Mouse (Mus musculus): ENCODE data around the gene Filip1l. TPM values are rescaled to one million over a fixed set of nuclear protein-coding genes. Genes with fewer than 3 reads are reported as not detected.

Gene Filip1l
- total RNA-seq, 1 experiment, result 7.4 TPM

DNA sequence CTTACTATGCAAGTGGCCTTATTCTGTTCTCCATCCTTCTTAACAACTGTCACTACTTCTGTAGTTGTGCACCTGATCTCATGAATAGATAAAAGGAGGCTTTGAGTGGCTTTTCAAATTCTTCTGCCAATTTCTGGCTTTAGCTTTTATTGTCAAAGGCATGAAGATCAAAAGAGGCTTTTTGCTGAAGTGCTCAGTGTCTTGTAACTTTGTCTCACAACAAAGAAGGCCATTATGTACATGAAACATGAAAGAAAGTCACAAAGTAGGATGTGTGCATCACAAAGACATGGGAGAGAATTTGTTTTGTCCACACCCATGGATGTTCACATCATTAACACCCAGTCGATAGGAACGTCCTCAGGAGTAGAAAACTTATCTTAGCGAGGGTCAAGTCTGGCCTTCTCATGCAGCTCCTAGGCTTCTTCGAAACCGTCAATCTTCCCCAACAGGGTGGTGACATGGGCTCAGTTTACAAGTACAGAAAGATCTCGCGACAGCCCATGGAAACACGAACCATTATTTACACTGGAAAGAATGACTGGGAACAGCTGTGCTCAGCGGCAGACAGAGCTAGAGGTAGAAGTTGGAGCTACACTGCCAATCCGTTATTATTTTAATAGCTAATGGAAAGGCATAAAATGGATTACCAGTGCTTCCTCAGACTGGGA lies 120.7 kb downstream of the Filip1l start:
- peak; percentile 71 for DNase-seq (ENCODE audit: low read depth, low spot score)
- in situ Hi-C loops (cut with MboI; ENCODE audit: low sequenced_read_pairs in 2 of 2, unreplicated experiment in 2 of 2), result no loop called here
- Histone ChIP-seq H3K9me3 (ENCODE audit: control insufficient read depth, insufficient read depth, low read depth, low read length) (no peaks in the 10 kb centered on the region), H3K4me3 (ENCODE audit: insufficient read depth in 1 of 2, low read depth in 1 of 2, low read length in 2 of 2, poor library complexity in 1 of 2, severe bottlenecking in 1 of 2) (no peak overlapping the region), H3K27ac (ENCODE audit: insufficient read depth, low read depth, low read length, poor library complexity, severe bottlenecking) (no peak overlapping the region), H3K9ac (ENCODE audit: insufficient read depth, low read depth, low read length, poor library complexity, severe bottlenecking) (no peak overlapping the region), H3K4me1 (ENCODE audit: control insufficient read depth in 2 of 2, insufficient read depth in 2 of 2, low read length in 2 of 2, poor library complexity in 1 of 2) (peaks cover 0 to 4% of the 10 kb centered on the region in 2 experiments; a peak in 1 of 4 replicates), H3K36me3 (ENCODE audit: control insufficient read depth, insufficient read depth, low read length, poor library complexity, severe bottlenecking) (no peaks in the 10 kb centered on the region)
- TF ChIP-seq ZNF384 (IDR thresholded peaks at IDR 0.05; ENCODE audit: low read depth, low read length) (no peak), CHD2 (IDR thresholded peaks at IDR 0.05; ENCODE audit: low read depth, low read length) (no peak), MAFK (IDR thresholded peaks at IDR 0.05; ENCODE audit: insufficient read depth, low read depth, low read length) (no peak), ZC3H11A (IDR thresholded peaks at IDR 0.05; ENCODE audit: borderline replicate concordance, low read depth, low read length) (no peak), HCFC1 (IDR thresholded peaks at IDR 0.05; ENCODE audit: borderline replicate concordance, insufficient read depth, low read length) (no peak)

DNA sequence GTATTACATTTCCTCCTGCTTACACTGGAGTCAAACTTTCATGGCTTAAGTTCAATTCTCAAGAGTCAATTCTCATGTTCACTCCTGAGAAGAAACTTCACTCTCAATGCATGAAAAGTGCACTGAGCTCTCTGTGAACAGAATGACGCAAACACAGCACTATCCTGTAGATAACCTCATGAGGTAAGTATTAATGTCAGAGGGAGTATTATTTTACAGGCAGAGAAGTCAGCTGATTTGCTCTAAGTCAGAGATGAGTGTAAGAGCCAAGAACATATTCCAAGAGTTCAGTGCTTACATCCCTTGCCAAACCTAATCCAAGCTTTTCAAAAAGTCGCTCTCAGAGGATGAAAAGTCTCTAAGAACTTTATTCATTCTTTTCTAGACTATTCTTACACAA lies 125.6 kb downstream of the Filip1l start:
- Histone ChIP-seq H3K9ac (ENCODE audit: insufficient read depth, low read depth, low read length, poor library complexity, severe bottlenecking) (no peak overlapping the region), H3K27ac (ENCODE audit: insufficient read depth, low read depth, low read length, poor library complexity, severe bottlenecking) (no peak overlapping the region), H3K9me3 (ENCODE audit: control insufficient read depth, insufficient read depth, low read depth, low read length) (no peaks in the 10 kb centered on the region), H3K4me3 (ENCODE audit: insufficient read depth in 1 of 2, low read depth in 1 of 2, low read length in 2 of 2, poor library complexity in 1 of 2, severe bottlenecking in 1 of 2) (no peak overlapping the region), H3K4me1 (ENCODE audit: control insufficient read depth in 2 of 2, insufficient read depth in 2 of 2, low read length in 2 of 2, poor library complexity in 1 of 2) (peaks cover 0 to 4% of the 10 kb centered on the region in 2 experiments; a peak in 1 of 4 replicates), H3K36me3 (ENCODE audit: control insufficient read depth, insufficient read depth, low read length, poor library complexity, severe bottlenecking) (no peaks in the 10 kb centered on the region)
- DNase-seq (ENCODE audit: low read depth, low spot score), result no peak
- in situ Hi-C loops (cut with MboI; ENCODE audit: low sequenced_read_pairs in 2 of 2, unreplicated experiment in 2 of 2), result no loop called here
- no peak for TF ChIP-seq ZNF384 (IDR thresholded peaks at IDR 0.05; ENCODE audit: low read depth, low read length)
- no peak for TF ChIP-seq ZC3H11A (IDR thresholded peaks at IDR 0.05; ENCODE audit: borderline replicate concordance, low read depth, low read length)
- no peak for TF ChIP-seq HCFC1 (IDR thresholded peaks at IDR 0.05; ENCODE audit: borderline replicate concordance, insufficient read depth, low read length)
- TF ChIP-seq CHD2 (IDR thresholded peaks at IDR 0.05; ENCODE audit: low read depth, low read length), result no peak
- TF ChIP-seq MAFK (IDR thresholded peaks at IDR 0.05; ENCODE audit: insufficient read depth, low read depth, low read length), result no peak

DNA sequence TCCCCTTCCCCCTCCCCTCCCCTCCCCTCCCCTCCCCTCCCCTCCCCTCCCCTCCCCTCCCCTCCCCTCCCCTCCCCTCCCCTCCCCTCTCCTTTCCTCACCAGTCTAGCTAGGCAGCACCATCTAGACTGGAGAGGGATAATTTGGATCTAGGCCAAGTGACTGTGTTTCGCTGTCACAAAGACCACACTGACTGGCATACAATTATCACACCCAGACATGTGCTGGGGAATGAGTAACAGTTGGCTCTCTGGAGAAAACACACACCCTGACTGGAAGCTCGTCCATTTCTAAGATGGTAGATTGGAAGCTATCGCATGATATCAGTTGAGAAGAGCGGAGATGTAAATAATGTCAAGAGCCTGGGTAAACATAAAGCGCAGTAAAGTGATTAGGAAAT lies 126.9 kb downstream of the Filip1l start:
- TF ChIP-seq ZNF384 (IDR thresholded peaks at IDR 0.05; ENCODE audit: low read depth, low read length), result no peak
- no peak for TF ChIP-seq CHD2 (IDR thresholded peaks at IDR 0.05; ENCODE audit: low read depth, low read length)
- TF ChIP-seq HCFC1 (IDR thresholded peaks at IDR 0.05; ENCODE audit: borderline replicate concordance, insufficient read depth, low read length), result no peak
- TF ChIP-seq MAFK (IDR thresholded peaks at IDR 0.05; ENCODE audit: insufficient read depth, low read depth, low read length), result no peak
- no peak for TF ChIP-seq ZC3H11A (IDR thresholded peaks at IDR 0.05; ENCODE audit: borderline replicate concordance, low read depth, low read length)
- Histone ChIP-seq H3K9ac (ENCODE audit: insufficient read depth, low read depth, low read length, poor library complexity, severe bottlenecking) (no peak overlapping the region), H3K4me3 (ENCODE audit: insufficient read depth in 1 of 2, low read depth in 1 of 2, low read length in 2 of 2, poor library complexity in 1 of 2, severe bottlenecking in 1 of 2) (no peak overlapping the region), H3K9me3 (ENCODE audit: control insufficient read depth, insufficient read depth, low read depth, low read length) (no peaks in the 10 kb centered on the region), H3K4me1 (ENCODE audit: control insufficient read depth in 2 of 2, insufficient read depth in 2 of 2, low read length in 2 of 2, poor library complexity in 1 of 2) (no peaks in the 10 kb centered on the region), H3K27ac (ENCODE audit: insufficient read depth, low read depth, low read length, poor library complexity, severe bottlenecking) (no peak overlapping the region), H3K36me3 (ENCODE audit: control insufficient read depth, insufficient read depth, low read length, poor library complexity, severe bottlenecking) (no peaks in the 10 kb centered on the region)
- no peak for DNase-seq (ENCODE audit: low read depth, low spot score)
- in situ Hi-C loops (cut with MboI; ENCODE audit: low sequenced_read_pairs in 2 of 2, unreplicated experiment in 2 of 2), result no loop called here

DNA sequence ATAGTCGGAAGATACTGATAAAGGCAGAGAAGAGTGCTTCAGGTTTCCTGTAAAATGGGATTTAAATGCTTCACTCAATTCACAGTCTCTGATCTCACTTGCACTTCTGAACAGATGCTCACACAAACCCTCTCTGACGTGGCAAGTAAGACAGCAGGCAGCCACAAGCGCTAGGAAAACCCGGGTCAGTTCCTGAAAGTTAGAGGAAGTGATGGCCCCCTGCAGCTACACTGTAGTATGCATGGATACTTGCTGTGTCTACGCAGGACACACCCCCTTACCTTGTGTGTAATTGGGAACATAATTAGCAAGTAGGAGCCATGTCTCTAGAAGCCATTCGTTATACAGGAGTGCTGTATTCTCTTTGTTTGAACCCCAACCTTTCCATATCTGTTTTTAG lies 129.4 kb downstream of the Filip1l start:
- H3K27ac ChIP-seq (ENCODE audit: insufficient read depth, low read depth, low read length, poor library complexity, severe bottlenecking), result no peak overlapping the region
- no peaks in the 10 kb centered on the region for H3K9me3 ChIP-seq (ENCODE audit: control insufficient read depth, insufficient read depth, low read depth, low read length)
- no peak overlapping the region for H3K9ac ChIP-seq (ENCODE audit: insufficient read depth, low read depth, low read length, poor library complexity, severe bottlenecking)
- TF ChIP-seq CHD2 (IDR thresholded peaks at IDR 0.05; ENCODE audit: low read depth, low read length) (no peak), ZNF384 (IDR thresholded peaks at IDR 0.05; ENCODE audit: low read depth, low read length) (no peak), MAFK (IDR thresholded peaks at IDR 0.05; ENCODE audit: insufficient read depth, low read depth, low read length) (no peak), ZC3H11A (IDR thresholded peaks at IDR 0.05; ENCODE audit: borderline replicate concordance, low read depth, low read length) (no peak), HCFC1 (IDR thresholded peaks at IDR 0.05; ENCODE audit: borderline replicate concordance, insufficient read depth, low read length) (no peak)
- no peaks in the 10 kb centered on the region for H3K4me1 ChIP-seq (ENCODE audit: control insufficient read depth in 2 of 2, insufficient read depth in 2 of 2, low read length in 2 of 2, poor library complexity in 1 of 2)
- no peak for DNase-seq (ENCODE audit: low read depth, low spot score)
- in situ Hi-C loops (cut with MboI; ENCODE audit: low sequenced_read_pairs in 2 of 2, unreplicated experiment in 2 of 2), result no loop called here
- no peaks in the 10 kb centered on the region for H3K36me3 ChIP-seq (ENCODE audit: control insufficient read depth, insufficient read depth, low read length, poor library complexity, severe bottlenecking)
- no peak overlapping the region for H3K4me3 ChIP-seq (ENCODE audit: insufficient read depth in 1 of 2, low read depth in 1 of 2, low read length in 2 of 2, poor library complexity in 1 of 2, severe bottlenecking in 1 of 2)
